Mouse (Mus musculus) left cerebral cortex, postnatal 14 days (tissue): ENCODE data around the gene Trim47. TPM values are rescaled to one million over a fixed set of nuclear protein-coding genes. Genes with fewer than 3 reads are reported as not detected.
"Not testable (repeated sequence)": the region's sequence is repeated elsewhere in the genome, so short reads cannot be mapped to it uniquely, and the experiment has no call there.

ENCODE experiments used
- DNase-seq, 2 experiments: peaks; one replicate each; pipeline ENCODE4 v3.0.0; 2021 to 2022; ENCODE audit warnings: low spot score in 2 of 2, mixed read lengths in 1 of 2
- intact Hi-C: fragments of 180-260 bp; cut with DNase I; formaldehyde crosslinking; loops from one replicate; pipeline ENCODE4 v1.15.1; 2025
- total RNA-seq, 2 experiments: library from RNA; stranded (reverse); gene quantifications; 2 replicates each; pipeline ENCODE4 v1.2.3; 2021

The Trim47 gene
- total RNA-seq, 2 experiments from 2014 or later, result 8.7 to 9.0 TPM

DNA sequence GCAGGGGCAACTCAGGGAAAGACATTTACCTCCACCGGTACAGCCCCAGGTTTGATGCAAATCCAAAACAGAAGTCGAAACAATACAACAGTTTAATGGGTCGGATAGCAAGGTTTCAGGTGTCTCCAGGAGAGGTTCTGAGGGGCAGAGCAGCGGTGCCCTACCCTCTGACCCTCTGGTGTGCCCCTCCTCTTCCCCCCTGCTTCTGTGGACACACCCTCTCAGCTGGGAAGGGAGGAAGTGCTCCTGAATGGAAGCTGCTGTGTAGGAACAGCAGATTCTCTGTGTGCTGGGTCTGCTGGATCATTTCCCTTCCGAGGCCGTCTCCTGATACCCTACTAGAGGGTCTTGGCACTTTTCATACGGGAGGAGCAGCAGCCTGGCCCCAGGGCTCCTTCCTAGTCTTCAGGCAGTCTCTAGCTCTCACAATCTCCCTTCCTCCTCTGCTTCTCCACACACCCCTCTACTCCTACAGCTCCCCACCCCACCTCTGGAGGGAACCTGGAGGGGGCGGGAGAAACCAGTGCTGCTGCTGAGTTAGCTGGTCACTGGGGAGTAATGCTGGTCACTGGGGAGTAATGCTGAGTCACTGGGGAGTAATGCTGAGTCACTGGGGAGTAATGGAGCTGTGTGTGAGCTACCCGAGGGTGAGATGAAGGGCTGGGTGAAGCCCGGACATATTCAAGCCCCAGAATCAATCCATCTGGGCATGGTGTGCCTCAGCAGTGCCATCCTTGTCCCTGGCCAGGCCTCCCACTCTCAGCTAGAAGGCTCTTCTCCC lies 15.4 kb upstream of the Trim47 start:
- intact Hi-C loops, result no loop called here
- no peak for DNase-seq

DNA sequence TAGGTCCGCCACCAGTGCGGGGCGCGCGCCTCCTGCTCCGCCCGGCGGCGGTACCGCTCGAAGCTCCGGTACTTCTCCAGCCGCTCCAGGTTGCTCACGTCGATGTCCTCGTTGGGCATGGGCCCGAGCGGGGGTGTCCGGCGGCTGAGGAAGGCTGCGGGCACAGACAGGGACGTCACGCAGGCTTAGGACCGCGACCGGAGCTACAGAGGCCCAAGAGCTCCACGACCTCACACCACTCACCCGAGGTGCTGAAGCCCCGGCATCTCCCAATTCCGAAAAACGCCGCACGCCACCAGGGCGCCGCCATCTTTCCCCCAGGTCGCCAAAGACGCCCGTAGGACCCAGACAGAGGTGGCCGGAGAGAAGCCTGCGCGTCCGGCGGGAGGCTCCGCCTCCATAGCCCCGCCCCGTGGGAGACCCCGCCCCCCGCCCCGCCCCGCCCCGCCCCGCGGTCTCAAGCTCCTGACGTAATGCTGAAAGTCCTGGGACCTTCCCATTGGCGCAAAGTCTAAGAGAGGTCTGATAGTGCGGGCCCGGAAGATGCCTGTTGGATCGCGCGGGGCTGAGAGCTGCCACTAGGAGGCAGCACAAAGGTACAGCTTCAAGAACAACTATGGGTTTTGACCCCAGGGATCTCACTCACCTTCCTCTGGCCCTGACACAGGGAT lies 11.6 kb upstream of the Trim47 start, which contains the start of gene Mrpl38:
Mrpl38 (minus strand) TSS at position 401 of the 671 bp plus-strand sequence.
- intact Hi-C loops, result no loop called here
- peak; percentile 81 to 90 for DNase-seq

DNA sequence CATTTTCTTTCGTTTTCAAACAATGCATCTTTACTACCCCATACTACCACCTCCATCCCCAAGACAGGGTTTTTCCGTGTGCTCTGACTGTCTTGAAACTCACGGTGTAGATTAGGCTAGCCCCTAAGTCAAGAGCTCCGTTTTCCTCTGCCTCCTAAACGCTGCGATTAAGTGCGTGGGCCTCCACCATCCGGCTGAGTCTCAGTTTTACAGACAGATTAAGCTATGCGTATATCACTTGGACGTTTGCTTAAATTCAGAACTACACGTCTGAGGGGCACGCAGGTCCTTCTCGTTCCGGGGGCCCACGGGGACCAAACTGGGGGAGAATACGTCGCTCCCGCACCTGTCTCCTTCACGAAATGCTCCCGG lies 11.1 kb upstream of the Trim47 start:
- intact Hi-C loops, result no loop called here
- no peak for DNase-seq

DNA sequence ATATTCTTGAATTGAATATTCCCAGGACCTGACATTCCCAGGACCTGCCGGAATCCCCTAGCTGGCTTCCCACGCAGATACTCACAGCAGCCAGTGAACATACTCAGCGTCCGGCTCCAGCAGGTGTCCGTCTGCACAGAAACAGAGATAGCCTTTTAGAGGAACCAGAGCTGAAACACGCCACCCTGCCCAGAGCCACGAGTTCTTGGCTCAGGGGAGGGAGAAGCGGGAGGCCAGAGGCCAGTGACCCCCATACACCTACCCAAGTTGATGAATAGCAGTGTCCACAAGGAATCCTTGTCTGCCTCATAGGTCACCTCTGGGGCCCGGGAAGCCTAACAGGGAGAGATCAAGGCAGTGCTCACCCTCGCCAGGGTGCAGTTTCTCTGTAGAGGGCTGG lies 7.2 kb upstream of the Trim47 start:
- intact Hi-C loops, result loop anchor here (5.0 kb wide), 1 partner anchor 112 kb away; no protein-coding TSS in a partner anchor
- DNase-seq, result no peak

DNA sequence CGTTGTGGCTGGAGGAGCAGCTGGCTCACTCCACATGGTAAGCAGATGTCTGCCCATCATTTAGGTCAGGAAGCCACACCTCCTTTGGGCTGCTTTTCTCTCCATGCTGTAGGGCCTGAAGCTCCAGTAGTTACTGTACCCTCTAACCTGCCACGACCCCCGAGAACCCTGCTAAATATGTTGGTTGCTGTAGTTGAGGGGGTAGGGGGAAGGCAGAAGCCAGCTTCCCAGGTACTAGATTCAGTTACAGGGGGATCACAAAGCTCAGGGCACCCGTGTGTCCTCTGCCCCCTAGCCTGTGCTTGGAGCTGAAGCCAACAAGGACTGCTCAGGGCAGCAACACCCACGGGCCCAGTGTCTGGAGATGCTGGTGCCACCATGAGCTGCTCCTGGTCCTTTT lies 6.5 kb upstream of the Trim47 start:
- no peak for DNase-seq
- intact Hi-C loops, result loop anchor here (5.0 kb wide), 1 partner anchor 111 kb away; no protein-coding TSS in a partner anchor

DNA sequence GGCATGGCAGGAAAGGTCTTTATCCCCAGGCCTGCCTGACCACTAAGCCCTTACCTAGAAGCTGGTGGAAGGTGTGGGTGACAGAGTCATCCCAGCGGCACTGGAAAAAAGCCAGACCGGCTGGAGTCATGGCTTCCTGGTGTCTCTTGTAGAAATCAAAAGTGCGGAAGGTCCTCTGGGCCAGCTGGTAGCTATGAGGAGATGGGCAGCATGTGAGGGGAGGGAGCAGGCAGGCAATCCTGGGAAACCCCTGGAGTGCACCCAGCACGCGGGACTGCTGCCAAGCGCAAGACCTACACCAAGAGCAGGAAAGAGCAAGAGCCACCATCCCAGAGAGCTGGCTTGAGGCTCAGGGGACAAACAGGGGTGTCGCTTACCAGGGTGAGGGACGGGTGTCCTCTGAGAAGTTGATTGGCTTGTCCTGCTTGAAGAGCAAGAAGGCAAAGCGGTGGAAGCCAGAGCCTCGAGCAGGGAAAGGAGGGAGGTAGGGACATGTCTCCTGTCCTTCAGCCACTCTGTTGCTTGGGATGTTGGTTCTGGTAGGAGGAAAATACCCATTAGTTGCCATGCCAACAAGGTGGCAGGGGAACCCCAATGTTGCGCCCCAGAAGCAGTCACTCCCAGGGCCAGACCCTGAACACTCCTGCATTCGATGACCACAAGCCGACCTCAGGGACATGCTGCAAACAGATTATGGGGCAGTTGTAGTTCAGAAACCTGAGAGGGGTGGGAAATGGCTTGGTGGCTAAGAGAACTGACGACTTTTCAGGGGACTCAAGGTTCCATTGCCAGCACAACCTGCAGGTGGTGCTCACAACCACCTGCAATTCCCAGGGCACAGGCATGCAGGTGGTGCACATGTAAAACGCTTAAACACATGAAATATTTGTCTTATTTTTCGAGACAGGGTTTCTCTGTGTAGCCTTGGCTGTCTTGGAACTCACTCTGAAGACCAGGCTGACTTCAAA lies 5.6 kb upstream of the Trim47 start:
- intact Hi-C loops, result loop anchor here (5.0 kb wide), 1 partner anchor 110 kb away; no protein-coding TSS in a partner anchor
- DNase-seq, result no peak

DNA sequence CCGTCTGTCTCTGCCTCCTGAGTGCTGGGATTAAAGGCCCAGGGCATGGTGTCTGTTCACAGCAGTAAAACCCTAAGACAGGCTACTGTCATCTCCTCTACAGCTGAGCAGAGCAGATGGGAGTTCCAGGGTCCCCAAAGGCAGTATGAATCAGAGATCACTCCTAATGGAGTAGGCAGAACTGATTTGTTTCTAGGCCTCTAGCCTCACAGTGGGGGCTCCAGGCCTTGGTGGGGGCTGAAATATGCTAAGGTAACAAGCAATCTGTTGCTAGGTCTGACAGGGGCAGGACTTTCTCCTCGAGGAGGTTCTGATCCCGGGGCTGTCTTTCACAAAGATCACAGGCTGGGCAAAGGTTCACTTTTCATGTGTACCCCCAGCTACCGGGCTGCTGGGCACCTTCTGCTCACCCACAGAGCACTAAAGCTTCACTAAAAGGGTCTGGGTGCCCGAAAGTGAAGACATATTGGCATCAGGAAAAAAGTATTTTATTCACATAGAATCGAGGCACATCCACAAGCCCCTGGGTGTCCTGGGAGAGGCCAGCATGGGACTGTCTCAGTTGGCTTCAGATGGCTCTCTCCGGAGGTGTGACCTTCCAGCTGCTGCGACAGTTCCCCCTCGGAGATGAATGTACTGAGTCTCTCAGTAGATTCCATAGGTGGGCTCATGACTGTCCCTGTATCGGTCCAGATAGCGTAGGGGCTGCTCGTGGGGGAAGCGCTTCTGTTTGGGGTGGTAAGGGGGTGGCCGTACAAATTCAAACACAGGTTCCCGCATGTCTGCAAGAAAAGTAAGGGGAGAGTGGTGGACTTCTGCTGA lies 4.5 kb upstream of the Trim47 start:
- no peak for DNase-seq
- intact Hi-C loops, result loop anchor here (5.0 kb wide), 1 partner anchor 109 kb away; no protein-coding TSS in a partner anchor

DNA sequence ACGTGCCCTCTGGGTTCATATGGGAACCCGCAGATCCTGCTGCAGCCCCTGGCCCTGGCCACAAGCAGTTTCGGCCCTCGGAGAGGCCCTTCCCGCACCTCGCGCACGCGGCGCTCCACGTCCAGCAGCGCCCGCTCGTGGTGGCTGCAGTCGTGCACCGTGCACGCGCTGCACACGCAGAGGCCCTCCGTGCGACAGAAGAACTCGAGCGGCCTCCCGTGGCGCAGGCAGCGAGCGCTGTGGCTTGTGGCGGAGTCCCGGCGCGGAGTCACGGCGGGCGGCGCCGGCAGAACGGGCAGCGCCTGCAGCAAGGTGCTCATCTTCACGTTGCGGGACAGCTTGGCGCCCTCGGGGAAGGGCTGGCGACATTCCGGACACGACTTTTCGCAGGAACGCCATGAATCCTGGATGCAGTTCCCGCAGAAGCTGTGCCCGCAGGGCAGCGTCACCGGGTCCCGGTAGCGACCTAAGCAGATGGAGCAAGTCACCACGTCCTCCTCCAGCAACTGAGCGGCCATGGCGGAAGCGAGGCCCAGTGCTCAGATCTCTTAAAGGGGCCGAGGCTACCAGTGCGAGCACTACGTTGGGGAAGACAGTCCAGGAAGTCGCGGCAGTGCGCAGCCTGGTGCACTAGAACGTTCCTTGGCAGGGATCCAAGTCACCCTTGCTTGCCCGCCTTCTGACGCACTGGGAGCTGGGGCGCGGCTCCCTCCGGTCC lies 3.6 kb upstream of the Trim47 start, which contains the start of gene Trim65:
Trim65 (minus strand) TSS at position 641 of the 718 bp plus-strand sequence.
- intact Hi-C loops, result loop anchor here (1.0 to 5.0 kb wide), 2 partner anchors 43 to 108 kb away; no protein-coding TSS in a partner anchor
- DNase-seq, result peak; percentile 89 to 91

DNA sequence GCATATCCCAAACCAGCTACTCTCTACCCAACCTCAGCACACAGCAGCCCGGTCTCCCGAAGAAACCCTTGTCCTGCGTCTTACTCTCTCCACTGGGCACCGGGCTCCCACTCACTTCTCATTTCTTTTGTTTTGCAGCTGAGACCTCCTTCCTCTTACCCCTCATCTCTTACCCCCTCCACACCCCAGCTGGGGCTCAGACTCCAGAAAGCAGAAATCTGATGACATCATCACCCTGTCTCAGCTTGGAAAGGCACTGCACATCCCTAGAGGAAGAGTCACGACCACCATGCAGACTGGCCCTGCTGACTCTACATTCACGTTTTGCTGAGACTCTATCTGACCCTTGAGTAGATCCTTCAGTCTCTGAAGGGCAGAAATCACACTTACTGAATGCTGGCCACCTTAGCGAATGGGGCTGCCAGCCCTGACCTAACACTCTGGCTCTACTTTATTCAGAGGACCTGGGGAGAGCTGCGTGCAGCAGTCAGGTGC lies 3.0 kb upstream of the Trim47 start:
- intact Hi-C loops, result loop anchor here (1.0 to 5.0 kb wide), 2 partner anchors 43 to 108 kb away; no protein-coding TSS in a partner anchor
- no peak for DNase-seq

DNA sequence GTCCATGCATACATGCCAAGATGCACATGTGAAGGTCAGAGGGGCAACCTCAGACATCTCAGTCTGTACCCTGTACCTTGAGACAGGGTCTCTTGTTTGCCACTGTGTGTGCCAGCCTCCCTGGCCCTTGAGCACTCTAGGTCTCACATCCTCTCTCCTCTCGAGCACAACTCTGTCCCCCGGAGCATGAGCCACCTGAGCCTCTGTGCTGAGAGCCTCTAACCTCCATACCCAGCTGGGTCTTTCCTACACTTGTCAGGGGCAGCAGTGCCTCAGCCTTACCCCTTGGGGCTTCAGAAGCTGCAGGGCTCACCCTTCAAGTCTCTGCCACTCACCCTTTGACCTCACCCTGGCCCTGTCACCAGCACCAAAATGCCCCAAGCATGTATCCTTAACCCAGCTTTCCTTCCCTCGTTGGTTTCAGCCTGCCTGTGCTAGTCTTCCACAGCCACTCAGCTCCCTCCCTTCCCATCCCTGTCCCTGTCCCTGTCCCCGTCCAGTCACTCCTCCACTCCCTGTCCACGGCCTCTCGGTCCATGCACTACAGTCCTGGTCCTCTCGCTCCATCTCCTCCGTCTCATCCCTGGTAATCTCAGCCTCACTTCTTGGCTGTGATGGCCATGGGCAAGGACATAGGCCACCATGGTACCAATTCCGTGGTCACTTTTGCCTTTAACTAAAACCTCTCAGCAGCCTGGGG lies 2.2 kb upstream of the Trim47 start:
- DNase-seq, result no peak
- intact Hi-C loops, result no loop called here

DNA sequence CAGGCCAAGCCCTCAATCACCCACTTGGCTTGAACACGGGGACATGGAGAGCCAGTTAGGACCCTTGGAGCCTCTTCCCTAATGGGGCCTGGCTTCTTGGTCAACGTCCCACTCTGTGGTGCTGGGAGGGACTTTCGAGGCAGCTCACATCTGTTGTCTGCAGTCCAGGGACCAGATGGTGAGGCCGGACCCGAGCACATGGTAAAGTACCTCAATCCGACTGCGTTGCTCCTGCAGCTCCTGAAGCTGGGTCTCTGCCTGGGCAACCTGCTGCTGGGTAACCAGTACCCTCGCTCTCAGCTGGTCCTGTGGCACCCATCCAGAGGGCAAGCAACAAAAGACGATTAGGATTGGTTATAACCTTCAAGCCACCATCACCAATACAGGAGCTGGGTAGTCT lies 976 bp upstream of the Trim47 start:
- intact Hi-C loops, result no loop called here

DNA sequence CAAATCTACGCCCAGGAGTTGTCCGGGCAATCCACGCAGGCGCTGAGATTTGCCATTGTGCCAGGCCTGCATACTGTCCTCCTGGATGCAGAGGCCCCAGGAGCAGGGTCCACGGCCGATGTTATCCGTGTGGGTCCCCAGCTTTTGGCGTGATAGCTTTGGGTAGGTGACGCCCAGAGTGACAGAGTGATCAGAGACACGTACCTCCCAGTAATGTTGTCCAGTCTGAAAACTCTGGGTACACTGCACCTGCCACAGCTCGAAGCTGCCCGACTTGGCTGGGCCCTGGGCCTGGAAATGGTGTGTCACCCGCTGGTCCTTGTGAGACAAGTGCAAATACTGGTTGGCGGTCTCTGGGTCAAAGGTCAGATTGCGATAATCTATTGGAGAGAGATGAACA lies 749 bp downstream of the Trim47 start:
- DNase-seq, result no peak
- intact Hi-C loops, result no loop called here

More for the DNA sequence above, 976 bp upstream of the Trim47 start:
- DNase-seq, result no peak

DNA sequence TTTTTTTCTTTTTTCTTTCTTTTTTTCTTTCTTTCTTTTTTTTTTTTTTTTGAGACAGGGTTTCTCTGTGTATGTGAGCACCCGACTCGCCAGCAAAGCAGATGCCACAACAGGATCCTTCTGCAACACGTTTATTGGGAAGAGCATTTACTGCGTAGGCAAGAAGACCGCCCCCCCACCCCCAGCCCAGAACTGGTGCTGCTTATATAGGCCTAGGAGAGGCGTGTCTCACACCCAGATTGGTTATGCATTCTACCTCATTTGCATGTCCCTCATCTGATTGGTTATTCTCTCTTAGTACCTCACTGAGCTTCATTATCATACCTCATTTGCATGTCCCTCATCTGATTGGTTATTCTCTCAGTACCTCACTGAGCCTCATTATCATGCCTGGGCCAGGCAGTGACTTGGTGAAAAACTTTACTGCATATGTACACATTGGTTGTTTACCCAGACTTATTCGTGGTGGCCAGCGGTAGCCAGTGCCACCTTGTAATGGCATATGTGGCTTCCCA lies 5.2 kb downstream of the Trim47 start:
- DNase-seq, intact Hi-C loops: not testable (repeated sequence)

DNA sequence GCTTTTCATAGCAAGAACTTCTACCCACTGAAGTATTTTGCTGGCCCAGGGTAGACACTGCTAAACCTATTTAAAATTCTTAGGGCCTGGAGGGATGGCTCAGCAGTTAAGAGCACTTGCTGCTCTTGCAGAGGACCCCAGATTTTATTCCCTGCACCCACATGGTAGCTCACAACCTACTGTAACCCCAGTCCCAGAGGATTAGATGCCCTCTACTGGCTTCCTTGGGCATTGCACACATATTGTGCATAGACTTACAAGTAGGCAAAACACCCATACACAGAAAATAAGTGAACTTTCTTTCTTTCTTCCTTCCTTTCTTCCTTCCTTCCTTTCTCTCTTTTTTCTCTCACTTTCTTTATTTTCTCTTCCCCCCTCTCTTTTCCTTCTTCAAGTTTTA lies 9.2 kb downstream of the Trim47 start:
- intact Hi-C loops, result no loop called here
- DNase-seq, result no peak

DNA sequence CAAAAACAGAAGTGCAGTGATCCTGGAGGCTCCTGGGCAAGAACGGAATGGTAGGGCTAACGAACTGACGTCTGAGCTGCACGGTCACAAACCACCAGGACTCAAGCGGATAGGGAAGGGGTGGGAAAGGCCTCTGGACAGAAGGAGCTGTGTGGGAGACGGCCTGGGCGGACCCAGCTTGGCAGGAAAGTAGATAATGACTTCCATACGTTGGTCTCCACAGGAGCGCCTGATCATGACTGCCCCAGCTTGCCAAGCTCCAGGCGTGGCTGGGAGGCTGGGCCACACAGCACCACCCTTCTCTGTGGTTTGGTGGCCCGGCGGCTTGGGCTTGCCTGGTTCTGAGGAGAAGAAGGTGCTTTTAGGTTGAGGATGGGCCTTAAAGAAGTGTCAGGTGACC lies 9.8 kb downstream of the Trim47 start:
- intact Hi-C loops, result no loop called here
- DNase-seq, result no peak

DNA sequence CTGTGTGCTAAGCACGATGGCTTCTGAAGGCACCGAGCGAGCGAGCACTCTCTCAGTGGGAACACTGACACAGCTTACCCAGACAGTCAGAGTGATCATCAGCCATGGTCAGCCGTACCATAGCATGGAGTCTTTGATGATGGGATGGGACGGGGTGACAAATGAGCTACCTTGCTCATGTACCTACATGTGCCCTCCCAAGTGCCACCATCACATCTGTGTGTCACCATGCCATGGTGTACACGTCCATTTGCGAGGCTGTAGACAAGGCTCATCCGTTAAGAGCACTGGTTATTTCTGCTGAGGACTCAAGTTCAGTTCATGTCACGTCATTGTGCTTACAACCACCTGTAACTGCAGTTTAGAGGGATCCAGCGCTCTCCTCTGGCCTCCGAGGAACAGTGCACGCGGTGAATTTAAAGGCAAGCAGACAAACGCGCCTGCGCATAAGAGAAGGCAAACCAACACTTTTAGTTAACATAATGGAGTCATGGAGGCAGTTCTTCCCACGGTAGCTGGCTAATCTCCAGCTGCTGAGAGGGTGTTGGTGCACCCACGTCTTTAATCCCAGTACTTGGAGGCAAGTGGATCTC lies 15.3 kb downstream of the Trim47 start:
- intact Hi-C loops, result no loop called here
- DNase-seq, result no peak

DNA sequence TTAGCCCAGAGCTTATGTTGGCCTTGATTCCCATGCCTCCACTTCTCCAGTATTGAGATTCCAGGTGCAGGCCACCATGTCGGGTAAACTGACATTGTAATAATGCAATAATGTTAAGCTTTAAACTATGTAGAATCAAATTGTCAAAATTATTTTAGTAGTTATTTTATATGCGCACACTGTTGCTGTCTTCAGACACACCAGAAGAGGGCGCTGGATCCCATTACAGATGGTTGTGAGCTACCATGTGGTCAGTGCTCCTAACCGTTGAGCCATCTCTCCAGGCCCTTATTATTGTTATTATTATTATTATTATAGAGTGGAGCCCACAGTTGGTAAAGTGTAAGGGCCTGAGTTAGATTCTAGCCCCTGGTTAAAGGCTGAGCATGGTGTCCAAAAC lies 15.9 kb downstream of the Trim47 start:
- intact Hi-C loops, result no loop called here
- DNase-seq, result no peak
